ENCODE assay signal across 7 mouse cellular contexts in genomic region chr13:80883190-80883589, GRCm38 (mm10). TPM values are rescaled to one million over a fixed set of nuclear protein-coding genes. Genes with fewer than 3 reads are reported as not detected.
DNase-seq lines count a peak whose midpoint lies in the region; ATAC-seq lines count a peak whose summit lies in the region.

Gene Arrdc3, plus strand, starts transcription at chr13:80883384.

- intact Hi-C loops in gastrocnemius, postnatal 36 days (cut with DNase I) = loop anchor here (2.0 to 10.0 kb wide), 4 partner anchors 58 to 902 kb away; partner anchors contain the start of gene Cetn3
- intact Hi-C loops in left cerebral cortex, postnatal 25 days (cut with DNase I) = loop anchor here (2.0 to 10.0 kb wide), 4 partner anchors 80 to 772 kb away; partner anchors contain the start of gene Lysmd3

- no peaks in the 10 kb centered on the region for H3K27me3 ChIP-seq in intestine, embryonic 15.5 days (replicated peaks)
- no peaks in the 10 kb centered on the region for H3K27me3 ChIP-seq in midbrain, embryonic 10.5 days (ENCODE audit: low read depth, poor library complexity, severe bottlenecking)

- H3K36me3 ChIP-seq in intestine, embryonic 15.5 days = no peaks in the 10 kb centered on the region
- H3K36me3 ChIP-seq in midbrain, embryonic 10.5 days = peaks cover 8% of the 10 kb centered on the region

- peak within 1 kb of the TSS; percentile 100 for H3K27ac ChIP-seq in intestine, embryonic 15.5 days
- peak within 1 kb of the TSS; percentile 99 for H3K27ac ChIP-seq in midbrain, embryonic 10.5 days (replicated peaks)

- peak; percentile 97 to 99 for DNase-seq in adrenal gland, adult 18-20 months (ENCODE audit: low spot score in 2 of 2)
- DNase-seq in embryo, embryonic 11 days = peak; percentile 98
- DNase-seq in gastrocnemius, postnatal 36 days = peak; percentile 94 to 96
- peak; percentile 98 for DNase-seq in left cerebral cortex, postnatal 25 days (ENCODE audit: low spot score in 2 of 2)
- DNase-seq in midbrain, embryonic 10.5 days (ENCODE audit: low spot score) = peak; percentile 94
- DNase-seq in right cerebral cortex, postnatal 4 days = peak; percentile 98

- peak; percentile 65 for ATAC-seq in intestine, embryonic 15.5 days

- WGBS in intestine, embryonic 15.5 days = under 1% methylated on average over 31 of the region's 31 CpGs
- WGBS in midbrain, embryonic 10.5 days = under 1% methylated on average over 31 of the region's 31 CpGs

- H3K9me3 ChIP-seq in intestine, embryonic 15.5 days = no peaks in the 10 kb centered on the region
- no peaks in the 10 kb centered on the region for H3K9me3 ChIP-seq in midbrain, embryonic 10.5 days (replicated peaks)

- peak within 1 kb of the TSS; percentile 57 for H3K4me2 ChIP-seq in intestine, embryonic 15.5 days (replicated peaks)

- no peaks in the 10 kb centered on the region for H3K4me1 ChIP-seq in intestine, embryonic 15.5 days (replicated peaks)
- H3K4me1 ChIP-seq in midbrain, embryonic 10.5 days = peaks cover 12% of the 10 kb centered on the region

- peak within 1 kb of the TSS; percentile 59 for H3K9ac ChIP-seq in intestine, embryonic 15.5 days

- H3K4me3 ChIP-seq in intestine, embryonic 15.5 days (replicated peaks) = peak within 1 kb of the TSS; percentile 76
- H3K4me3 ChIP-seq in midbrain, embryonic 10.5 days = peak within 1 kb of the TSS; percentile 70

RNA-seq across cellular contexts. Expression of gene Arrdc3, which starts in this region (rescaled TPM):
- 100 to 1,000 TPM in 1 of 2 experiments, 10 to 100 TPM in 1; 59.6 to 136 TPM for total RNA-seq in adrenal gland, adult 18-20 months (2021)
- 10 to 100 TPM; 31.4 to 36.9 TPM for total RNA-seq in gastrocnemius, postnatal 36 days (2021)
- 46.0 and 55.0 TPM in 2 replicates for polyA plus RNA-seq in intestine, embryonic 15.5 days (2015; fragmentation: Nextera tagmentation; extraction: Ambion mirVana)
- 10 to 100 TPM; 33.6 to 37.5 TPM for total RNA-seq in left cerebral cortex, postnatal 25 days (2021)
- polyA plus RNA-seq in midbrain, embryonic 10.5 days (2016; fragmentation: Nextera tagmentation; extraction: Ambion mirVana) = 40.0 and 47.5 TPM in 2 replicates

Comparison
In these comparisons a context has a peak if more than half of its experiments do, and no peak if none do; other contexts are left out.
1. Peak in every context shown above with its lines: DNase-seq, ATAC-seq, H3K4me3 ChIP-seq and H3K27ac ChIP-seq.